Mouse (Mus musculus): Measurements from ENCODE around the gene Fbln2.
"Not testable (repeated sequence)": the region's sequence is repeated elsewhere in the genome, so short reads cannot be mapped to it uniquely, and the experiment has no call there.

The Fbln2 gene

GRCm38 (mm10) chr6:91212155-91212554, at the start of gene Fbln2:
Gene Fbln2 (plus strand): TSS chr6:91212455.
- DNase-seq (ENCODE audit: low spot score in 2 of 2): not testable (repeated sequence)

GRCm38 (mm10) chr6:91163195-91163911, 48.9 kb upstream of the Fbln2 start:
- no peak for DNase-seq (ENCODE audit: low spot score in 2 of 2)

- no peak for DNase-seq (ENCODE audit: low spot score in 2 of 2)
These were observed 47.7 kb upstream of the Fbln2 start for GRCm38 (mm10) chr6:91164584-91164983.

GRCm38 (mm10) chr6:91165210-91165609, 47.0 kb upstream of the Fbln2 start:
- peak; percentile 78 to 82 for DNase-seq (ENCODE audit: low spot score in 2 of 2)

- DNase-seq (ENCODE audit: low spot score in 2 of 2): peak in 1 of 2 experiments; percentile 19
These were observed 44.4 kb upstream of the Fbln2 start for GRCm38 (mm10) chr6:91167828-91168227.

GRCm38 (mm10) chr6:91169129-91169528, 43.1 kb upstream of the Fbln2 start:
- peak in 1 of 2 experiments; percentile 24 for DNase-seq (ENCODE audit: low spot score in 2 of 2)

GRCm38 (mm10) chr6:91171396-91171895, 40.8 kb upstream of the Fbln2 start:
- DNase-seq (ENCODE audit: low spot score in 2 of 2): no peak

- DNase-seq (ENCODE audit: low spot score in 2 of 2): no peak
These were observed 39.9 kb upstream of the Fbln2 start for GRCm38 (mm10) chr6:91172381-91172780.

GRCm38 (mm10) chr6:91173221-91173880, 38.9 kb upstream of the Fbln2 start:
- DNase-seq (ENCODE audit: low spot score in 2 of 2): peak; percentile 69 to 80

GRCm38 (mm10) chr6:91174211-91174610, 38.0 kb upstream of the Fbln2 start:
- DNase-seq (ENCODE audit: low spot score in 2 of 2): no peak

GRCm38 (mm10) chr6:91180767-91181171, 31.5 kb upstream of the Fbln2 start:
- DNase-seq (ENCODE audit: low spot score in 2 of 2): peak; percentile 58 to 70

GRCm38 (mm10) chr6:91181320-91181719, 30.9 kb upstream of the Fbln2 start:
- peak; percentile 68 to 74 for DNase-seq (ENCODE audit: low spot score in 2 of 2)

- no peak for DNase-seq (ENCODE audit: low spot score in 2 of 2)
These were observed 30.2 kb upstream of the Fbln2 start for GRCm38 (mm10) chr6:91182075-91182490.

- no peak for DNase-seq (ENCODE audit: low spot score in 2 of 2)
These were observed 29.2 kb upstream of the Fbln2 start for GRCm38 (mm10) chr6:91183041-91183440.

- no peak for DNase-seq (ENCODE audit: low spot score in 2 of 2)
These were observed 28.3 kb upstream of the Fbln2 start for GRCm38 (mm10) chr6:91183980-91184379.

- no peak for DNase-seq (ENCODE audit: low spot score in 2 of 2)
These were observed 27.5 kb upstream of the Fbln2 start for GRCm38 (mm10) chr6:91184776-91185175.

- no peak for DNase-seq (ENCODE audit: low spot score in 2 of 2)
These were observed 26.8 kb upstream of the Fbln2 start for GRCm38 (mm10) chr6:91185502-91185901.

- DNase-seq (ENCODE audit: low spot score in 2 of 2): no peak
These were observed 25.9 kb upstream of the Fbln2 start for GRCm38 (mm10) chr6:91186161-91186931.

GRCm38 (mm10) chr6:91186934-91187333, 25.3 kb upstream of the Fbln2 start:
- DNase-seq (ENCODE audit: low spot score in 2 of 2): no peak

- DNase-seq (ENCODE audit: low spot score in 2 of 2): no peak
These were observed 24.4 kb upstream of the Fbln2 start for GRCm38 (mm10) chr6:91187871-91188270.

- DNase-seq (ENCODE audit: low spot score in 2 of 2): no peak
These were observed 22.3 kb upstream of the Fbln2 start for GRCm38 (mm10) chr6:91189971-91190370.

GRCm38 (mm10) chr6:91191465-91191864, 20.8 kb upstream of the Fbln2 start:
- DNase-seq (ENCODE audit: low spot score in 2 of 2): no peak

Measured in right cerebral cortex, postnatal 10 days (tissue).